Mouse (Mus musculus): ENCODE results near the gene Ldlrad3.

DNA sequence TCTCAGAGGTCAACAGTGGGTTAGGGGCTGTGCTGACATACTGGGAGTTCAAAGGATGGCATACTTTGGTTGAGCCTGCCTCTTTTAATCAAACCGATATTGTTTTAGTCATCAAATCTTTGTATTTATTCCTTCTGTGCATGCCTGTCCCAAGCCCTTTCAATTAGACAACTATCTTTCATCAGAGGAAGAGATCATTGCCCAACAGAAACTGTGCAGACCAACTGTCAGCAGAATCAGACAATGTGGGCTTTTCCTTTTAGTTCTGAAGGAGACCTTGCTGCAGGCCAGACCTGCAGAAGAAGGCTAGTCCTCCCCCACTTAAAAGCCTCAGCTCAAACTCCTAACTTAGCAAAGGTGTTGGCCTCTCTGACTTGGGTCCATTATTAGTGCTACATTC, 41.9 kb downstream of the Ldlrad3 start:
- TF ChIP-seq CTCF (IDR thresholded peaks at IDR 0.05; ENCODE audit: low read depth, low read length) (no peak), POLR2A (IDR thresholded peaks at IDR 0.05; ENCODE audit: borderline replicate concordance, low read depth, low read length) (no peak)
